Mouse (Mus musculus) CH12.LX (cell line): Measurements from ENCODE around the gene Tatdn2.

ENCODE experiments used
- CHD1 ChIP-seq: IDR thresholded peaks from 2 replicates; pipeline ENCODE4 v1.6.1; 2012; ENCODE audit warnings: low read depth, low read length, improper control_type of control experiment, inconsistent platforms
- CTCF ChIP-seq, 2 experiments: IDR thresholded peaks in 1 of 2; conservative IDR thresholded peaks in 1 of 2; 2 replicates each; pipeline ENCODE4 v1.5.1; 2011 to 2012; ENCODE audit warnings: low read depth in 2 of 2, low read length in 2 of 2, improper control_type of control experiment in 1 of 2, inconsistent platforms in 1 of 2, mild to moderate bottlenecking in 1 of 2, moderate library complexity in 1 of 2
- EP300 ChIP-seq: IDR thresholded peaks from 2 replicates; pipeline ENCODE4 v1.6.1; 2011; ENCODE audit warnings: low read length, improper control_type of control experiment
- MAFK ChIP-seq: IDR thresholded peaks from 2 replicates; pipeline ENCODE4 v1.6.1; 2011; ENCODE audit warnings: low read length, improper control_type of control experiment; ENCODE audit not compliant: insufficient replicate concordance
- POLR2A ChIP-seq: IDR thresholded peaks from 2 replicates; pipeline ENCODE4 v1.6.1; 2011; ENCODE audit warnings: low read depth, mild to moderate bottlenecking, improper control_type of control experiment, low read length
- RCOR1 ChIP-seq: conservative IDR thresholded peaks from 2 replicates; pipeline ENCODE4 v1.6.1; 2012; ENCODE audit warnings: low read depth, mild to moderate bottlenecking, inconsistent platforms, low read length, improper control_type of control experiment
- TBP ChIP-seq: conservative IDR thresholded peaks from 2 replicates; pipeline ENCODE4 v1.6.1; 2011; ENCODE audit warnings: low read depth, low read length, improper control_type of control experiment
- ZKSCAN1 ChIP-seq: IDR thresholded peaks from 2 replicates; pipeline ENCODE4 v1.6.1; 2012; ENCODE audit warnings: low read depth, inconsistent platforms, low read length, improper control_type of control experiment, borderline replicate concordance

DNA sequence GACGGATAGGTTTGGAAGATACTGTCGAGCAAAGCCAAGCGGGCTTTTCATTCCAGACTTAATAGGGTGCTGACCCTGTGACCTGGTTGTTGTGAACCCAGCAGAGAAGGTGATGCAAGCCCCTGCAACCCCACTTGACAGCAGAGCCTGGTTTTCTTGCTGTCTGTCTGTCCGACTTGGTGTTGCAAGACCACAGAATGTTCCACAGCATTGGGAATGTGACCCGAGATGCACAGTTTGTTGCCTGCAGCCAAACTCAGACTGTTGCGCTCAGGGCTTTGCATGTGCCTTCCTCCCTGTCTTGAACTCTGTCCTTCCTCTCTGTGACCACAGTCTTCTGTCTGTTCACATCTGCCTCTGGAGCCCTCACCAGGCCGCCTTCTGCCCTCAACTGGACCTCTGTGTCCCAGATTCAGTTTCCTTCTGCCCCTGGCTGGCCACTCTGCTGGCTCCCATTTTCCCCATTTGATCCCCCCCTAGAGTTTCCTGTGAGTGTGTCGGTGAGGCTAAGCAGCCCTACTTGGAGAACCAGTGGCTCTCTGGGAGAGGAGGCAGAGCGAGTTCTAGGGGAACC is 16.8 kb upstream of the Tatdn2 start:
- TF ChIP-seq CTCF (conservative IDR thresholded peaks at IDR 0.05 in 1 of 2, IDR thresholded peaks at IDR 0.05 in 1 of 2; ENCODE audit: low read depth in 2 of 2, low read length in 2 of 2) (no peak), POLR2A (no peak), CHD1 (no peak), ZKSCAN1 (no peak), TBP (no peak), EP300 (no peak), MAFK (no peak), RCOR1 (no peak)
